Mouse (Mus musculus) left cerebral cortex, adult 2 months (tissue): ENCODE measurements around the gene Flcn. TPM values are rescaled to one million over a fixed set of nuclear protein-coding genes. Genes with fewer than 3 reads are reported as not detected.

Experiments used
- DNase-seq, 2 experiments: peaks; one replicate each; pipeline ENCODE4 v3.0.0; 2021 to 2022; ENCODE audit warnings: low spot score in 2 of 2, mixed read lengths in 1 of 2; ENCODE audit errors: extremely low spot score in 1 of 2
- H3K27ac ChIP-seq: fragments of 200-600 bp; 2 replicates; pipeline ENCODE4 v1.8.1; 2022
- H3K4me3 ChIP-seq: fragments of 200-600 bp; 2 replicates; pipeline ENCODE4 v1.8.1; 2022
- CTCF ChIP-seq: fragments of 200-600 bp; IDR thresholded peaks from 2 replicates; pipeline ENCODE4 v1.8.1; 2022; ENCODE audit warnings: antibody characterized with exemption, mild to moderate bottlenecking, moderate library complexity
- intact Hi-C: fragments of 180-260 bp; cut with DNase I; formaldehyde crosslinking; loops from one replicate; pipeline ENCODE4 v1.15.1; 2025
- total RNA-seq, 2 experiments: library from RNA; stranded (reverse); gene quantifications; 2 replicates each; pipeline ENCODE4 v1.2.3; 2021

Gene Flcn
- total RNA-seq, 2 experiments from 2014 or later, result 45.8 to 49.1 TPM

GRCm38 (mm10) chr11:59803516-59803915 lies 6.3 kb downstream of the Flcn start:
- Histone ChIP-seq H3K27ac (no peak overlapping the region), H3K4me3 (no peak overlapping the region)
- DNase-seq, result no peak
- TF ChIP-seq CTCF, result no peak
- intact Hi-C loops, result no loop called here

- intact Hi-C loops, result no loop called here
- no peak overlapping the region for H3K4me3 ChIP-seq
- no peak for TF ChIP-seq CTCF
- DNase-seq, result no peak
- H3K27ac ChIP-seq, result no peak overlapping the region
Observed at GRCm38 (mm10) chr11:59801881-59802280, 7.9 kb downstream of the Flcn start.

DNA sequence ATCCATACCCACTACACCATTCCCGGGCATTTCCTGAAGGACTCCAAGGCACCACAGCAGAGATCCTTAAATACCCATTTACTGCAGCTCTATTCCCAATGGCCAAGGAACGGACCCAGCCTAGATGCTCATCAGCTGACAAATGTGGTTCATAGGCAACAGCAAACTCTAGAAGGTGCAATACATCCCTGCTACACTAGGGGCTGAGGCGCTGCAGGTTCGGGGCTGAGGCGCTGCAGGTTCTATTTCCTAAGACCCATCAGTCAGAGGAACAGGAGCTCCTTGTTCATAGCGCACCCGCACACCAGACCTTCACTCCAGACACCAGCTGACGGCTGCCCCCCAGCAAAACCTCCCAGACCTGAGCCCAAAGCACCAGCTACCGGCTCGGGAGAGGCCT lies 9.4 kb downstream of the Flcn start:
- DNase-seq, result no peak
- intact Hi-C loops, result no loop called here
- no peak; the same call in 1 of the 2 replicates for TF ChIP-seq CTCF
- H3K27ac ChIP-seq, result no peak overlapping the region
- H3K4me3 ChIP-seq, result no peak overlapping the region

GRCm38 (mm10) chr11:59793390-59793789 lies 16.4 kb downstream of the Flcn start:
- H3K4me3 ChIP-seq, result no peak overlapping the region
- no peak for DNase-seq
- intact Hi-C loops, result no loop called here
- no peak overlapping the region for H3K27ac ChIP-seq
- no peak for TF ChIP-seq CTCF

GRCm38 (mm10) chr11:59789311-59789710 lies 20.5 kb downstream of the Flcn start:
- DNase-seq, result no peak
- intact Hi-C loops, result no loop called here
- Histone ChIP-seq H3K27ac (no peak overlapping the region), H3K4me3 (no peak overlapping the region)
- TF ChIP-seq CTCF, result no peak

DNA sequence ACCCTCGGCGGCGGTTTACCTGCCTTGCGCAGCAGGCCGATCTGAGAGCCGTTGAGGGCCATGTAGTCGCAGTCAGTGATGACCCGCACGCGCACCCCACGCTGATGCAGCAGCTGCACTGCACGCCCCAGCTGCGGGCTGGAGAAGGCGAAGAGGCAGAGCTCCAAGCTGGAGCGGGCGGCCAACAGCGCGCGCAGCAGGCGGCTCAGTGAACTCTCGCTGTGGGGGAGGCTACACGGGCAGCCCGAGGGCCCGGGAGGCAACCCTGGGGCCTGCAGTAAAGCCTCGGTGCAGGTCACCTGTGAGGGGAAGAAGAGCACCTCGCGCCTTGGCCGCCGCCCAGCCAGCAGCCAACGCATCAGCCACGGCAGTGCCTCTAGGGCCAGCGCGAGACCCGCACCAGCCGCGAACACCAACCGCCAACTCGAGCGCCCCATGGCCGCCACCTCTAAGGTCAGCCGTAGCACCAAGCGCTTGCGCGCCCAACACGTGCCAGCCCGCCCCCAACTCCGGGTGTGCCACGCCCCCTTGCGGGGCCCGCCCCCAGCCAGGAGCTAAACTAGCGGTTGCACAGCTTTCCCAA lies 22.5 kb downstream of the Flcn start, which contains the start of gene Pld6:
Gene Pld6 (minus strand): TSS at position 447 of the 583 bp plus-strand sequence.
- Histone ChIP-seq H3K27ac (no peak within 1 kb of the TSS), H3K4me3 (peak within 1 kb of the TSS; percentile 45)
- DNase-seq, result peak; percentile 46 to 48
- no peak for TF ChIP-seq CTCF
- intact Hi-C loops, result no loop called here

DNA sequence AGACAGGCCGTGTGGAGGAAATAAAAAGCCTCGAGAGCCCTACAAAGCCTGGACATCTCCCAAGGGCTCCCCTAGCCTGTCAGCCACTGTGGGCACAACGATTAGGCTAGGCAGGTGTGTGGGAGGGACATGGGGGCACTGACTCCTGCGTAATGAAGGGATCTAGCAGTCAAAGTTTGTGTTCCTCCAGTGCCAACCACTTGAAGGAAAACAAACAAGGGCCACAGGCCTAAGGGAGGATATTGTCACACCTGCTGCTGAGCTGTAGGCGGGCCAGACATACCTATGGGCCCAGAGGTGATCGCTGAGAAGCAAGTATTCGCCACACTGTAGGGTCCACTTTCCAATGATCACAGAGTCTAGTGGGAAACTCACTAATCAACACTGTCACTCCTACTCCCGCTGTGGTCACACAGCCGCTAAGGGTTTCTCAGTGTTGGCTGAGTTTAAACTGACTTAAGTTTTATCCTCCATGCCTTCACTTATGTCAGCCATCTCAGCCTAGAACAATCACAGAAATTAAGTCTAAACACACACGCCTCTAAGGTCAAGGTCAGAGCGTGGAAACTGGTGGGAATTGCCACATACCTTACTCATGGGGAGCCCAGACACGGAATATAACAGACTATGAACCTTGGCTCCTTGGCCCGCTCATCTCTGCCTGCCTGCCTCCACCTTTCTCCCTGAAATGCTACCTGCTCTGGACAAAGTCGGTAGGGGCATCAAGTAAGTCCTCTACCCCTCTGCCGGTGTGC lies 23.2 kb downstream of the Flcn start:
- H3K4me3 ChIP-seq, result peak overlapping the region; percentile 45; the same call in 1 of the 2 replicates
- no peak overlapping the region for H3K27ac ChIP-seq
- TF ChIP-seq CTCF, result no peak
- no peak for DNase-seq
- intact Hi-C loops, result no loop called here

GRCm38 (mm10) chr11:59783591-59783990 lies 26.2 kb downstream of the Flcn start:
- no peak for TF ChIP-seq CTCF

DNA sequence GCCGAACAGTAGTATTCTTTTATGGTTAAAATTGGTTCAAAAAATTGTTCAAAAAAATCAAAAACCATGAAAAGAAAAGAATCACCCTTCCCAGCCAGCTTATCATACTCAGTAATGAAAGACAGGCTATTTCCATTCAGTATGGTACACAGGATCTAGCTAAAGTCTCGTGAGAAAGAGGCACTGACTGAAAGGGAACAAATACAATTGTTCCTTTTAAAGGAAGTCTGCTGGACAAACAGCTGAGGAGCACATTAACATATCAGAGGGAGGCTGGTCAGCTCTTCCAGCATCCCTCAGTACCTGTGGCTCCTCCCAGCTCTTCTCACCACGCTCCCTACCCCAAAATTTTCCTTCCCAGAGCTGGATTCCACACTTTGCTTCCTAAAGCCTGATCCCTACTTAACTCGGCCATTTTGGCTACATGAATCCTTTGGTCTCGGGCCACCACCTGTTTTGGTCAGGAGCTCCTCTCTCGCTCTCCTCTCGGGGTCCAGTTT lies 27.7 kb downstream of the Flcn start:
- DNase-seq, result no peak
- H3K27ac ChIP-seq, result no peak overlapping the region
- intact Hi-C loops, result no loop called here
- H3K4me3 ChIP-seq, result no peak overlapping the region
- TF ChIP-seq CTCF, result no peak

More at GRCm38 (mm10) chr11:59783591-59783990, 26.2 kb downstream of the Flcn start:
- no peak for DNase-seq
- H3K27ac ChIP-seq, result no peak overlapping the region
- intact Hi-C loops, result no loop called here
- no peak overlapping the region for H3K4me3 ChIP-seq

DNA sequence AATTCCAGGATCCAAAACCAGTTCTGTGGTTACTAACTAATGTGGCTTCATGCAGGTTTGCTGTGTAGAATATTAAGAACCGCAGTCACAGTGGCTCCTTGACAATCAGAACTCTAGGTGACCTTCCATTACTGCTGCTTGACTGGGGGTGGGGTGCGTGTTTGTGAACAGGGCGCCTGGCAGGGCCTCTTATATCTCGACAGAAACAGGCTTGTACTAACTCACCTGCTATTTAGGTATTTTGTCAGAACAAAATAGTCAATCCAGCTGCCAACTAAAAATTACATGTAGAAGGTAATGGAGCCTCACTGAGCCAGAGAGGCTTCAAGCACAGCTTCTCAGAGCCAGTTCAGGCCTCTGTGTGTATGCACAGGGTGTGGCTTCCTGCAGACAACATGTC lies 29.6 kb downstream of the Flcn start:
- H3K4me3 ChIP-seq, result no peak overlapping the region
- DNase-seq, result no peak
- H3K27ac ChIP-seq, result no peak overlapping the region
- intact Hi-C loops, result no loop called here
- no peak for TF ChIP-seq CTCF

GRCm38 (mm10) chr11:59779406-59779805 lies 30.4 kb downstream of the Flcn start:
- intact Hi-C loops, result no loop called here
- Histone ChIP-seq H3K4me3 (no peak overlapping the region), H3K27ac (no peak overlapping the region)
- no peak for TF ChIP-seq CTCF
- no peak for DNase-seq

GRCm38 (mm10) chr11:59778874-59779223 lies 31.0 kb downstream of the Flcn start:
- Histone ChIP-seq H3K4me3 (no peak overlapping the region), H3K27ac (no peak overlapping the region)
- intact Hi-C loops, result no loop called here
- TF ChIP-seq CTCF, result no peak
- DNase-seq, result no peak
